Mouse (Mus musculus) forebrain, embryonic 11.5 days (tissue): ENCODE data around the gene Hmgb2. TPM values are rescaled to one million over a fixed set of nuclear protein-coding genes. Genes with fewer than 3 reads are reported as not detected.
A peak's percentile ranks its signal among the peaks of the same experiment; 100 is the strongest.

Experiments used
- ATAC-seq: fragments of 200-750 bp; cut with Nextera tagmentation; replicated peaks from 2 replicates; pipeline ENCODE4 v1.8.0; 2017; ENCODE audit warnings: moderate TSS enrichment; ENCODE audit not compliant: low FRiP score
- DNase-seq: peaks from one replicate; pipeline ENCODE4 v3.0.0-alpha.2; 2017; ENCODE audit warnings: low spot score
- H3K27ac ChIP-seq: fragments of 300-500 bp; sonication (generic); 2 replicates; pipeline ENCODE4 v1.5.1; 2014; ENCODE audit warnings: low read depth, low read length
- H3K27me3 ChIP-seq: fragments of 300-500 bp; sonication (generic); 2 replicates; pipeline ENCODE4 v1.6.1; 2014; ENCODE audit warnings: mild to moderate bottlenecking, low read length, mixed read lengths; ENCODE audit not compliant: control insufficient read depth, insufficient read depth
- H3K36me3 ChIP-seq: fragments of 300-500 bp; sonication (generic); 2 replicates; pipeline ENCODE4 v1.6.1; 2014; ENCODE audit warnings: mild to moderate bottlenecking, low read length, moderate library complexity, mixed read lengths; ENCODE audit not compliant: control insufficient read depth, insufficient read depth
- H3K4me1 ChIP-seq: fragments of 300-500 bp; sonication (generic); replicated peaks from 2 replicates; pipeline ENCODE4 v1.6.1; 2014; ENCODE audit warnings: low read length, mixed read lengths; ENCODE audit not compliant: control insufficient read depth, insufficient read depth
- H3K4me2 ChIP-seq: fragments of 300-500 bp; sonication (generic); 2 replicates; pipeline ENCODE4 v1.6.1; 2014; ENCODE audit warnings: low read depth, mild to moderate bottlenecking, low read length, moderate library complexity, mixed read lengths; ENCODE audit not compliant: severe bottlenecking
- H3K4me3 ChIP-seq: fragments of 300-500 bp; sonication (generic); 2 replicates; pipeline ENCODE4 v1.5.1; 2014; ENCODE audit warnings: low read depth, low read length
- H3K9ac ChIP-seq: fragments of 300-500 bp; sonication (generic); 2 replicates; pipeline ENCODE4 v1.6.1; 2014; ENCODE audit warnings: low read length
- H3K9me3 ChIP-seq: fragments of 300-500 bp; sonication (generic); 2 replicates; pipeline ENCODE4 v1.6.1; 2016; ENCODE audit warnings: low read length, mixed read lengths; ENCODE audit not compliant: control insufficient read depth
- WGBS: fragments of 180-500 bp; shearing (Covaris S2); extraction: QIAGEN DNeasy Blood & Tissue Kit; methylation state at CpG from one replicate; pipeline ENCODE4 v1.1.7; 2014; 5-methylcytosine and 5-hydroxymethylcytosine counted together
- polyA plus RNA-seq: library from polyadenylated mRNA; unstranded; fragments of >200 nt; fragmentation: Nextera tagmentation; extraction: Ambion mirVana; gene quantifications from 2 replicates; pipeline ENCODE4 v1.2.1, GENCODE M21; 2014

Gene Hmgb2
- polyA plus RNA-seq, 1 experiment from 2014 or later, result 749 TPM

DNA sequence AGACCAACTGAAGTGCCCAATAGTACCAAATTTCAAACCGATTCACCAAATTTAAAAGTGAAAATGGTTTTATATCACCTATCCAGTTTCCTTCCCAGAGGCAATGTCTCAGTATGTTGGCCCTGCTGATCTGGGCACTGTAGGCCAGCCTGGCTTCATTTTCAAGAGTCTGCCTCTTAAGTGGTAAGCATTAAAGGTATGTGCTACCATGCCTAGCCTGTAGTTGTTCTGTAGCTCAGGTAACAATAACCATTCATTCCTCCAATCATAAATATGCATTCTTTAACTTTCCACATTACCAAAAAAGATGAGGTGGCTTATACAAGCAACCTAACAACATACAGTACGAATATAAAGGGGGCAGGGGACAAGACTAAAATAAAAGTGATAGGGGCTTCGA is 6.0 kb downstream of the Hmgb2 start:
- Histone ChIP-seq H3K9me3 (no peaks in the 10 kb centered on the region), H3K27ac (no peak overlapping the region), H3K4me1 (no peaks in the 10 kb centered on the region), H3K36me3 (peaks cover 5% of the 10 kb centered on the region; the same call in 1 of the 2 replicates), H3K9ac (no peak overlapping the region), H3K27me3 (no peaks in the 10 kb centered on the region), H3K4me3 (no peak overlapping the region), H3K4me2 (no peak overlapping the region)
- WGBS, result 90% methylated on average over 3 of the region's 3 CpGs
- ATAC-seq (no peak), DNase-seq (peak; percentile 45)

DNA sequence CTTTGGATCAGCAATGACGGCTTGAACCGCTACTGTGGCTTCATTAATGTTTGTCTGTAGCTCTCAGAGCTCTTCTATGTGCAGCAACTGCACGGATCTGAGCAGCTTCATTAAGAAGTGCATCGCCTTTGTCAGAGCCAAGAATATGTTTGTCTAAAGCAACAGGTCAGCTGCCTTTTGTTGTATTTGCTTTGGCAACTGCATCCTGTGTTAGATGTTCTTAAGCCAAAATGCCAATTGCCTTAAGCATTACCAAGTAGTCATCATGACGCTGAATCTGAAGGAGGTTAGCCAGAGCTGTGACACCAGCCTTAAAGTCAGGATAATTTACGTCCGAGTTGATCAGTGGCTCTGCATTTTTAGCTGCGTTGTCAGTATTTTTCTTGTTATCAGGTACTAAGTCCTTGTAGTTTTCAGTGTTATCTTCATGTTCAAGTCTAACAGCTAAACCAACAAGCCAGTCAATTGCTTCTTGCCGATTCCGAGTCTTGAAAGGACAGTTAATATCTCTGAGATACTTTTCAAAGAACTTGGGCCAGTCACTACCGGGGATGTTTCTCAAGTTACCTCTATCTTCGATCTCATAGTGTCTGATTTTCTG is 8.6 kb downstream of the Hmgb2 start:
- H3K27me3 ChIP-seq, result no peaks in the 10 kb centered on the region
- no peak overlapping the region for H3K27ac ChIP-seq
- ATAC-seq (no peak), DNase-seq (no peak)
- WGBS, result 88% methylated on average over 12 of the region's 12 CpGs
- H3K9me3 ChIP-seq, result no peaks in the 10 kb centered on the region
- H3K4me1 ChIP-seq, result no peaks in the 10 kb centered on the region
- no peak overlapping the region for H3K4me3 ChIP-seq
- peaks cover 5% of the 10 kb centered on the region; the same call in 1 of the 2 replicates for H3K36me3 ChIP-seq
- no peak overlapping the region for H3K9ac ChIP-seq
- H3K4me2 ChIP-seq, result no peak overlapping the region

DNA sequence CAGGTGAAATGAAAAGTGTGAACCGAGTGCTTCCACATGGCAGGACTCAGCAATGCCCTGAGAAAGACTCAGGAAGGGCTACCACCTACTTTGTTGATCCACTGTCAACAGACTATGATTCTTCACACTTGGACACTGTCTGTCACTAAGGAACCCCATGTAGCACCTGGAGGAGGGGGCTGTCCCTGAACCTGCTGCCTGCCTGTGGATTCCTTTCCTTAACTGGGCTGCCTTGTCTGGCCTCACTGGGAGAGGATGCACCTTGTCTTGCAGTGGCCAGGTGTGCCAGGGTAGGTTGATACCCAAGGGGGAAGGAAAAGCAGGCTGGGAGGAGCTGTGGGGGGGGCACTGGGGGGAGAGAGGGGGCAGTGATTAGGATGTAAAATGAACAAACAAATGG is 16.3 kb downstream of the Hmgb2 start:
- no peaks in the 10 kb centered on the region for H3K27me3 ChIP-seq
- H3K36me3 ChIP-seq, result no peaks in the 10 kb centered on the region
- H3K9ac ChIP-seq, result no peak overlapping the region
- no peak overlapping the region for H3K27ac ChIP-seq
- H3K4me2 ChIP-seq, result no peak overlapping the region
- no peak overlapping the region for H3K4me3 ChIP-seq
- H3K9me3 ChIP-seq, result no peaks in the 10 kb centered on the region
- 95% methylated on average over 1 of the region's 1 CpGs for WGBS
- DNase-seq, result no peak
- no peaks in the 10 kb centered on the region for H3K4me1 ChIP-seq
- no peak for ATAC-seq

DNA sequence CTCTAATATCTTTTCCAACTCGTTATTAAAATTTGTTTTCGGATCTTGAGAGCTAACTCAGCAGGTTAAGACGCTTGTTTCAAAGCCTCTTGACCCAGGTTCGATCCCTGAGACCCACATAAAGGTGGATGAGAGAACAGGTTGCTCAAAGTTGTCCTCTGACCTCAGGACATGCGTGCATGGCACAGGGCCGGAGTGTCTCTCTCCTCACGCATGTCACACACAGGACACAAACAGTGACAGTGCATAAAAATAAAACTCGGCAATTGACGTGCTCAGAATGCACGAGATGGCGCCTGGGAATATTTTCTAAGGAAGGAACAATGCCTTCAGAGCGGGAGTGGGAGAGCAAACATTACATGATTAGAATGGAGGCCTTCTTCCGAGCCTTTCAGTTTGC is 18.5 kb downstream of the Hmgb2 start:
- Histone ChIP-seq H3K27ac (no peak overlapping the region), H3K4me2 (no peak overlapping the region), H3K9me3 (no peaks in the 10 kb centered on the region), H3K36me3 (no peaks in the 10 kb centered on the region), H3K27me3 (no peaks in the 10 kb centered on the region), H3K9ac (no peak overlapping the region), H3K4me1 (no peaks in the 10 kb centered on the region), H3K4me3 (no peak overlapping the region)
- no peak; the same call in 1 of the 2 replicates for ATAC-seq
- 90% methylated on average over 13 of the region's 13 CpGs for WGBS
- no peak for DNase-seq

DNA sequence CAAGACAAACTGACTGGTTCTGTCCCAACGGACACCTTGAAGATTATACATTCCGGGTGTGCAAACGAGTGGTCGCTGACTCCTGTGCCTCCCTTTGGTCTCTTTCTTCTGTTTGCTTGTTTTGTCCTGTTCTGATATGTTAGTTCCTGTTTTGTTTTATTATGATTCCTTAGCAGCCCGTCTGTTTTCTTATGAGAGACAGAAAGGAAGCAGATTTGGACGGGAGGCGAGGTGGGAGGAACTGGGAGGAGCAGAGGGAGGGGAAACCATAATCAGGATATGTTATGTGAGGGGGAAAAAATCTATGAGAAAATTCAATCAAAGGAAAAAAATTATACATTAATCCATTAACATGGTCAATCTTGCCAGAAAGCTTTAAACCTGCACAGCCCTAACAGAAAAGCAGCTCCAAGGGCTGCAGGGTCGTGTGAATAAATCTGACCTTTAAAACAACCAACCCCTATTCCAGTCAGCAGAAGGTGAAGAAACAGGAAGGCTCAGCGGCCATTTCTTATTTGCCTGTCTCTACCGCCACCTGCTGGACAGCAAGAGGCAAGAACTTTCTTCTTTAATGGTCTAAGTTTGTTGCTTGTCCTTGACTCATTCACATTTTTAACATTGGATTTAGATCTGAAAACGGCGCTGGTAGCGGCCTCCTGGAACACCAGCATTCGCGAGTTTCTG is 19.1 kb downstream of the Hmgb2 start:
- peak; percentile 34; the same call in 1 of the 2 replicates for ATAC-seq
- Histone ChIP-seq H3K4me1 (no peaks in the 10 kb centered on the region), H3K27ac (no peak overlapping the region), H3K27me3 (no peaks in the 10 kb centered on the region), H3K9ac (no peak overlapping the region), H3K9me3 (no peaks in the 10 kb centered on the region), H3K36me3 (no peaks in the 10 kb centered on the region), H3K4me2 (no peak overlapping the region), H3K4me3 (no peak overlapping the region)
- 32% methylated on average over 15 of the region's 15 CpGs for WGBS
- peak; percentile 86 for DNase-seq

DNA sequence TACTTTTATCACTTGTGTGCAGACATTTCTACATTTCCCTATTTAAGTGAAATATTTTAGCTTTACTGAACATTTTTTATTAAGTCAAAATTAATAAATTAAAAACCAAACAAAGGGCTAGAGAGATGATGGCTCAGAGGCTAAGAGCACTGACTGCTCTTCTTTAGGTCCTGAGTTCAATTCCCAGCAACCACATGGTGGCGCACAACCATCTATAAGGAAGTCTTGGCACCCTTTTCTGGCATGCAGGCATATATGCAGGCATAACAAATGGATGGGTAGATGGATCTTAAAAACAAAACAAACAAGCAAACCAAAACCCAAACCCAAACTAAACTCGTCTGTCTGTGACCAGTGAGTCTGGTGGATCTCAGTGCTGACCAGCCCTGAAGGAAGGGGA is 20.5 kb downstream of the Hmgb2 start:
- Histone ChIP-seq H3K36me3 (no peaks in the 10 kb centered on the region), H3K9ac (no peak overlapping the region), H3K4me2 (no peak overlapping the region), H3K27me3 (no peaks in the 10 kb centered on the region), H3K4me1 (no peaks in the 10 kb centered on the region), H3K4me3 (no peak overlapping the region), H3K27ac (no peak overlapping the region), H3K9me3 (no peaks in the 10 kb centered on the region)
- WGBS, result 60% methylated on average over 2 of the region's 2 CpGs
- no peak; the same call in 1 of the 2 replicates for ATAC-seq
- no peak for DNase-seq

DNA sequence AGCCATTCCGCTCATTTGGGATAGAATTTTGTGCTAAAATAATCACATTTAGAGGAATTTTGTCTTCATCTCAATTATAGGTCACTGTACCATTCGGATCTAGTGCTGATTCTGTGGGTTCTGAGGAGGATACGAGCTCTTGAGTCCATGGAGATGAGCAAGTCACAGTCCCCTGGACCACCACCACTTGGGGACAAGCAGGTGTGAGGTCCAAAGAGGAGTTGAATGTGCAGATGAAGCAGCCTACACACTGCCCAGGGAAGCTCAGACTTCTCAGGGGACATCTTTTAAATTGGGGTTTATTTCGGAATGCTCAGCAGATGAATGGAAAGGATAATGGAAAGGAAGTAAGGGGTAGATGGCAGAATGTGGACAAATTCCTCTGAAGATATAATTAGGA is 21.4 kb downstream of the Hmgb2 start:
- Histone ChIP-seq H3K4me3 (no peak overlapping the region), H3K9ac (no peak overlapping the region), H3K36me3 (no peaks in the 10 kb centered on the region), H3K4me1 (no peaks in the 10 kb centered on the region), H3K4me2 (no peak overlapping the region), H3K27ac (no peak overlapping the region), H3K27me3 (no peaks in the 10 kb centered on the region), H3K9me3 (no peaks in the 10 kb centered on the region)
- ATAC-seq, result no peak
- WGBS, result 91% methylated on average over 4 of the region's 4 CpGs
- DNase-seq, result no peak

DNA sequence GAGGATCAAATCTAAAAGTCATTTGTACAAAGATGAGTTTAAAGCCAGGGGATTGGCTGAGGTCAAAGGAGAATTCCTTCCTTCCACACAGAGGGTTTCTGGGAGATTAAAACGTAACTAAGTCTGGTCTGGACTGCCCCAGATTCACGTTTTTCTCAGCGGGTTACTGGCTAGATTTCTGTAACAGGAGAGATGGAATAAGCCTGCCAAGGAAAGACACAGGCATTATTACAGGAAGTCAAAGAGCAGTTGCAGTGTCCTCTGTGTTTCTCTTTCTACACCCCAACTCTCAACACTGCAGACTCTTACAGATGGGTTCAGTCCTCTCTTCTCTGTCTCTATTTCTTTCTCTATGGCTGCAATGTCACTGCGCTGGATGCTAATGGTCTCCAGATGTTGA is 22.8 kb downstream of the Hmgb2 start:
- Histone ChIP-seq H3K4me1 (no peaks in the 10 kb centered on the region), H3K9me3 (no peaks in the 10 kb centered on the region), H3K4me3 (no peak overlapping the region), H3K4me2 (no peak overlapping the region), H3K9ac (no peak overlapping the region), H3K27ac (no peak overlapping the region), H3K27me3 (no peaks in the 10 kb centered on the region), H3K36me3 (no peaks in the 10 kb centered on the region)
- ATAC-seq (no peak), DNase-seq (no peak)
- WGBS, result 82% methylated on average over 4 of the region's 4 CpGs

DNA sequence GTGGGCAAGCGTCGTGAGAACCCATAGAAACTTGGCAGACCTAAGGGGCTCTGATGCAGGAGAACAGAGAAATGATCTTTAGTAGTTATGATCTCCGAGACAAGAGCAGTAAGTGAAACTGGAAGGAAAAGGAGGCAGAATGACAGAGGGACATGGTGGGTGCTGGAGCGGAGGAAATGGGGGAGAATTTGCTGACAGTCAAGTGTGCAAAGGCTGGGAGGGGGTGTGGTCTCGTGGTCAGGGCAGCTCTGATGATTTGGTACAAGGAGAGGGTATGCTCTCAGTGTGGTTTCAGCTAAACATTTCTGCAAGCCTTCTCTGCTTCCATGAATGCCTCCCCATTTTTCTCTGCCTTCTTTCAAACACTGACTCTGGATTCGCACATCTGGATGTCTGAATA is 24.5 kb downstream of the Hmgb2 start:
- Histone ChIP-seq H3K4me3 (no peak overlapping the region), H3K27me3 (no peaks in the 10 kb centered on the region), H3K4me1 (no peaks in the 10 kb centered on the region), H3K9me3 (no peaks in the 10 kb centered on the region), H3K4me2 (no peak overlapping the region), H3K36me3 (no peaks in the 10 kb centered on the region), H3K9ac (no peak overlapping the region), H3K27ac (no peak overlapping the region)
- no peak for ATAC-seq
- DNase-seq, result no peak
- 94% methylated on average over 6 of the region's 6 CpGs for WGBS
